In genomic region chr8:34614987-34615386, GRCm38 (mm10) we compare ENCODE assay signal across 10 mouse cellular contexts.
"Had no signal": no experiment of that assay in that cellular context is flagged by ENCODE, and none has a peak within 500 bp of the region (broad histone marks: within the 10 kb centered on the region; RNA-seq: fewer than 3 reads in every experiment).

No protein-coding gene starts in this region.

- ATAC-seq: intestine, embryonic 16.5 days had no signal

- H3K27me3 ChIP-seq: limb, embryonic 13.5 days; midbrain, embryonic 13.5 days; neural tube, embryonic 12.5 days had no signal

- H3K4me3 ChIP-seq: limb, embryonic 13.5 days; midbrain, embryonic 13.5 days; myocyte; neural tube, embryonic 12.5 days had no signal

- H3K9ac ChIP-seq: limb, embryonic 13.5 days; liver, embryonic 14.5 days; midbrain, embryonic 13.5 days; neural tube, embryonic 12.5 days had no signal

- H3K4me2 ChIP-seq: limb, embryonic 13.5 days; midbrain, embryonic 13.5 days; neural tube, embryonic 12.5 days had no signal

- H3K4me1 ChIP-seq: limb, embryonic 13.5 days; neural tube, embryonic 12.5 days had no signal

- DNase-seq: kidney, adult 2 months; kidney, postnatal 36 days; lung, adult 18-20 months; spleen, adult 18-20 months had no signal

- H3K27ac ChIP-seq: limb, embryonic 13.5 days; liver, embryonic 14.5 days; midbrain, embryonic 13.5 days; neural tube, embryonic 12.5 days had no signal

- H3K9me3 ChIP-seq: limb, embryonic 13.5 days; midbrain, embryonic 13.5 days; neural tube, embryonic 12.5 days had no signal

- H3K36me3 ChIP-seq: limb, embryonic 13.5 days; midbrain, embryonic 13.5 days; neural tube, embryonic 12.5 days had no signal
